Mouse (Mus musculus) spleen, adult 18-20 months (tissue): ENCODE measurements around the gene Crip1.
A peak's percentile ranks its signal among the peaks of the same experiment; 100 is the strongest.

Source experiments
- DNase-seq, 2 experiments: peaks; one replicate each; pipeline ENCODE4 v3.0.0; 2022; ENCODE audit warnings: mixed read lengths in 2 of 2

Crip1 gene

DNA sequence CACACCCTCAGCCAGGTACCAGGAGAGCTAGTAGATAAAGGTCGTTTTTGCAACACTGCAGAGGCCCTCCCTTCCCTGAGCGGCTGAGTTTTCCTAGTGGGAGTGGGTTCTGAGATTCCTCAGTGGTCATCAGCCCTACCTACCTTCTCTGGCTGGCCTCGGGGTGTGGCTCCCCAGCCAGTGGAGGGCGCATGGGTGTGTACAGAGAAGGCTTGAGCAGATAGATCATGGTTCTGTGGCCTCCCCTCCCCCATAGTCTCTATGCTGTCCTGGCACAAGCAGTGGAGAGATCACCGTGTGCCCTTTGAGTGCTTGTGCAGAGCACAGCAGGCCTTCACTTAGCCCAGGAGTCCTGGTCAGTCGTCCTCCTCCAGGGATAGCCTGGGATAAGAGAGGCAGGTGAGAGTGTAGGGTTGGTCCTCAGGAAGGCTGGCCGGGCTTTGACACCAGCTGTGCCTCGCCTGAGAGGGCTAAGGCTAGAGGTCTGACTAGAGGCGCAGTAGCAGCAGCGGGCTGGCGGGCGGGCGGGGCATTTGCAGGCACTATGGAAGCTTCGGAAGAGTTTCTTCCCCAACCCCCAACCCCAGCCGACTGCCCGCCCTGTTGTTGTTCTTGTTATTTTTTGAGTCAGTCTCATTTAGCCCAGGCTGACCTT is 2.4 kb downstream of the Crip1 start:
- peak in 1 of 2 experiments; percentile 62 for DNase-seq

DNA sequence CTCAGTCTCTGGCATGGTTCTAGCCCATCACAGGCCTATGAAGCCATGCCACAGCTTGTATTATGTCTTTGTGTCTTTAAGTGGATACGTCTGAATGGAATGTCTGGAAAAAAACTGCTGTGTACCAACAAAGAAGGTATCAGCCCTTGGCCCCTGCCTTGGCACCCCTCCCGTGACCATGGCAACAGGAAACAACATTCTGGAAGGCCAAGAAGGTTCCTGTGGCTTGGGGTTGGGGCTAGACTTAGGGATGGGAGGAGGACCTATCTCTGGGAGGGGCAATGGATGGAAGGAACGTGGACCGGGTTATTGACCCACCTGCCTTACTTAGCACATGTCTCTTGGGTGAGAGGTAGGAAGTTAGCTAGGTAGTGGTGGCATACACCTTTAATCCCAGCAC is 3.2 kb downstream of the Crip1 start:
- no peak for DNase-seq

DNA sequence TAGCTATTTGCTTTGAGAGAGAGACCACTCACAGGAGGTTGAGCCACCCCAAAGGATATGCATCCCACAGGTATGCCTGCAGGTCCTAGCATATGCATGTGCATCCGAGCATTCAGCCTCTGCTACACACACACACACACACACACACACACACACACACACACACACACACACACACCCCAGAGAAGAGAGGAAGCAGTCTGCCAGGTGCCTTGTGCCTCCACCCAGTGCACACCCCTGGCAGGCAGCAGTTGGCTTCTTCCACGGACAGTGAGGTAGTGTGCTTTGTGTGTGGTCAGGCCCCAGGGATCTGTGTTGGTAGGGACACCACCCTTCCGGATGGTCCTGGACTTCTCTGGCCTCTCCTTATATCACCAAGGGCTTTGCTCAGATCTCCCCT is 3.8 kb downstream of the Crip1 start:
- DNase-seq, result peak in 1 of 2 experiments; percentile 33

DNA sequence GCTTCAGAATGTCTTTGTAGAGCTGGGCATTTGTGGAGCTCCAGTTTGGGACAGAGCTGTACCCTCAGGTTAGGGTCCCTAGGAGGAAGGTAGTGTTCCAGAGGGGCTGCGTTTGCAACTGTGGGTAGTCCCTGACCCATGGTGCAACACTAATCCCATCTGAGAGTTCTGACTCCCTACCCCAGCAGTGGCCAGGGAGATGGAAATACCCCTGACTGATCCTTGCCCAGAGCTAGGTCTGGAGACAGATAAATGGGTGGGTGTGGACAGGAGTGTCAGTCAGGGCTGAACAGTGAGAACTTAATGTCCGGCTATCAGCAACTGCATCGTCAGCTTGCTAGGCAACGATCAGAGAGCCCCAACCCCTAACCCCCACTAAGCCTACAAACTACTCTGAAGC is 4.5 kb downstream of the Crip1 start:
- DNase-seq, result no peak

DNA sequence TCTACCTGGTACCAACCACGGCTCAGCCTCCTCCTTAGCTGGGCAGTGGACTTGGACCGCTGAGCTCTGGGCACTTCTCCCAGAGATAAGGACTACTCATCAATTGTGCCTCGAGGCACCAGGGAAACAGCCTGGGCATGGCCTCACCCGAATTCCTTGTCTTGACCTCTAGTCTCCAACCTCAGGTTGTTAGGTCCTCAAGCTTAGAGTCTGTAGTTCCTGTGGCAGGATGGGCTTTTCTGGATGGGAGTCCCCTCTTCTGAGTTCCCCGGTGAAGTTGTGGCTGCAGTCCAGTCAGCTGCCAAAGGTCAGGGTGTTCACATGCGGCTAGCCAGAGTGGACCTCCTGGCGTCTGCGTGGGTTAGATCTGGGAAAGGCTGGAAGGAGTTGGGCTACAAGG is 4.9 kb downstream of the Crip1 start:
- DNase-seq, result no peak

DNA sequence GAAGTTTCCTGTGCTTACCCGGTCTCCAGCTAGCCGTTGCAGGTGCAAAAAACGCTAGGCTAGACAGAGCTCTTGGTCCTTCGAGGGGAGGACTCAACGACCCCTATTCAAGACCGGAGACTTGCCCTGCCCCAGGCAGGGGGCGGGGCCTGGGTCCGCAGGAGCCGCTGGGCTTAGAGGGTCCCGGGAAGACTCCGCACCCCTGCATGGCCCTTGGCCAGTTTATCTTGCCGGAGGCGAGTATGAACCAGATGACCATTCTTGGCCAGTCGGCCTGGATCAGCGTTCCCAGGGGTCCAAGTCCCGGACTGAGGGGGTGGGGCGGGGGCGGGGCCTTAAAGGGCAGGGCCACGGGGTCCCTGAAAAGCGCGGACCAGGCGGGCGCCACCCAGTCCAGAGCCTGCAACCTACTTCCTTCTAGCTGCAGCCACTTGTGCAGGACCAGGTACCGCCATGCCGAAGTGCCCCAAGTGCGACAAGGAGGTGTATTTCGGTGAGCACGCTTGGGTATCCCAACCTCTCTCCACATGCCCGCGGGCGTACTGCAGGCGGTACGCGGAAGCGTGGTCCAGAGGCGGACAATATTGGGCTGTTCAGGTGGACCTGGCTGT is 5.7 kb downstream of the Crip1 start:
- DNase-seq, result peak; percentile 66 to 73

DNA sequence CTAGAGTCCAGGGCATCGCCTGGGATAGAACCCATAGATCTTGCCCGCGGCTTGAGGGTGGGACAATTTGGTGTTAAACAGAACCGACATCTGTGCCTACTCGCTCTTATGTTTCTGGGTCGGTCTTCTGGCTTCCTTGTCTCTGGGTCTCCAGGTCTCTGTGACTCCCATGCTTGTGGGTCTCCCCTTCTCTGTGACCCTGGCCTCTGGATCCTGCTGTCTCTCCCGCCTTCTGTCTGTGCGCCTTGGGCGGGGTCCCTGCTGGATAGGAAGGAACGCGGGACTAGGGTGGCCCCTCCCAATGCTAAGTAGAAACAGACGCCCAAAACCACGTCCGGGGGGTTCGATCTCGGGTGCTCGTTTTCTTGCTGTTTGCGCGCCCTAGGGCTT is 6.2 kb downstream of the Crip1 start:
- DNase-seq, result peak in 1 of 2 experiments; percentile 53

DNA sequence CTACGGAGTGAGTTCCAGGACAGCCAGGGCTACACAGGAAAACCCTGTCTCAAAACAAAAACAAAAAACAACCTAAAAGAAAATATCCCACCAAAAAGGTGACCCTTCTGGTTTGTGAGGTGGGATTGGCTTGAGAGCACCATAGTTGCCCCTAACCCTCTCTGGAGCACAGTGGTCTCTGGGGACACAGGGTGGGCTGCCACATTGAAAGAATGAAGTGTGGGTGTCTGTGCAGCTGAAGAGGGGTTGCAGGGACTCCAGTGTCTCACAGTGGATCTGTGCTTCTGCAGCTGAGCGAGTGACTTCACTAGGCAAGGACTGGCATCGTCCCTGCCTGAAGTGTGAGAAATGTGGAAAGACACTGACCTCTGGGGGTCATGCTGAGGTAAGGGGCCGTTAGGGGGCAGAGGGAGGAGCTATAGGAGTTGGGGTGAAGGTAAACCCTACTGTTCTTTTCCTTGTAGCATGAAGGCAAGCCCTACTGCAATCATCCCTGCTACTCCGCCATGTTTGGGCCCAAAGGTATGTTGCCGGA is 6.9 kb downstream of the Crip1 start:
- DNase-seq, result no peak

DNA sequence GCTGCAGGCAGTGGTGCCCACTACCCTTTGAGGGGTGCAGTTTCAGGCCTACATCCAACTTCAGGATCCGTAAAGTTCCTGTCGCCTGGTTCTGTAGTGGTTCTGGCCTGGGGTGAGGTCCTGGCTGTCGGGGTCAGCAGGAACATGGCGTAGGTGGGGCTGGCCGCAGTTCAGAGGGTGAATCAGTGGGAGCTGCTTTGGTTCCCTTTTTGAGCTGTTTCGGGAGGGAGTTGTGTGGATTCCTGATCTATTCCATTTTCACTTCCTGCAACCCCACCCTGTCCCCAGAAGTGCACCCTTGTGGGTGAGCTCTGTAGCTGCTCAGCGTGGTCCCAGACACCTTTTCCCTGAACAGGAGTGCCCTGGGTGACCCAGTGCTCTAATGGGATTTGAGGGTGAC is 7.9 kb downstream of the Crip1 start:
- no peak for DNase-seq

DNA sequence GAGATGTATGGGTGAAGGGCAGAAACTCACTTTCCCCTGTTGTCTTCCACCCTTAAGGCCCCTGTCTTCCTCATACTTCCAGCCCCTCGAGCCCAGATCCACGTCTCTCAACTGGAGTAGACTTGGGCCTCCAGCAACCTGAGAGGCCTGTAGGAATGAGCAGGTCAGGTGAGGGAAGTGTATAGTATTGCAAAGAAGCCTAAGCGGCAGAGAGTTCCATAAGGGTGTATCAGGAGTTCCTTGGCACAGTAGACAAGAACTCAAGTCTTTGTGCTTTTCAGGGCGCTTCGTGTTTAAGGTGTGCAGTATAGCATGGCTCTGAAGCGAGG is 8.6 kb downstream of the Crip1 start:
- no peak for DNase-seq

DNA sequence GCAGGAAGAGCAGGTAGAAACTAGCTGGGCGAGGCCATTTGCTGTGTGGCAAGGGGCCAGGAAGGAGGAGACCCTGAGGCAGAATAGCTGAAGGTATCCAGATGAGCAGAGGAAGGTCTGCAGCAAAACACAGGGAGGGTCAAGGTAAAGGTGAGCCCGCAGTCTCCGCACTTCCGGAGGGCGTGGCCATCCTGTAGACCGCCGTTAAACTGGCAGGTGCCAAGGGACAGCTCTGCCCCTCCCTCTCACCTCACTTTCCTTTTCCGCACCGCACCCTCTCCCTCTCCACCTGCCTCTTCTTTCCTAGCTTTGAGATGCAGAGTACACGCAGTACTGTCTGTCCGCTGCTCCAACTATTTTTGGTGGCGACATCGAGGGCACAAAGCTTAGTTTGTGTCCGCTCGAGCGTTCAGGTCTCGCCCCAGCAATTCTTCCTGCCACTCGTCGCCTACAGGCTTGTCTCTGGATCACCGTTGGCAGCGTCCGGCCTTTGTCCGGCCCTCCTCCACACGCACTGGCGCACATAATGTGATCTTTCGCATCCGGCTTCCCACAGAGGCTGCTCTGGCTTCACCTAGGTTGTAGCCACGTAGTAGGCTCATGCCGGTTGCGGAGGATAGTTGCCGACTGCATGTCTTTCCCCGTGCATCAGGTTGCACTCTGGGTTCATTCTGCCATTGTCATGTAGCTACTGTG is 9.1 kb downstream of the Crip1 start:
- DNase-seq, result peak; percentile 61 to 62

DNA sequence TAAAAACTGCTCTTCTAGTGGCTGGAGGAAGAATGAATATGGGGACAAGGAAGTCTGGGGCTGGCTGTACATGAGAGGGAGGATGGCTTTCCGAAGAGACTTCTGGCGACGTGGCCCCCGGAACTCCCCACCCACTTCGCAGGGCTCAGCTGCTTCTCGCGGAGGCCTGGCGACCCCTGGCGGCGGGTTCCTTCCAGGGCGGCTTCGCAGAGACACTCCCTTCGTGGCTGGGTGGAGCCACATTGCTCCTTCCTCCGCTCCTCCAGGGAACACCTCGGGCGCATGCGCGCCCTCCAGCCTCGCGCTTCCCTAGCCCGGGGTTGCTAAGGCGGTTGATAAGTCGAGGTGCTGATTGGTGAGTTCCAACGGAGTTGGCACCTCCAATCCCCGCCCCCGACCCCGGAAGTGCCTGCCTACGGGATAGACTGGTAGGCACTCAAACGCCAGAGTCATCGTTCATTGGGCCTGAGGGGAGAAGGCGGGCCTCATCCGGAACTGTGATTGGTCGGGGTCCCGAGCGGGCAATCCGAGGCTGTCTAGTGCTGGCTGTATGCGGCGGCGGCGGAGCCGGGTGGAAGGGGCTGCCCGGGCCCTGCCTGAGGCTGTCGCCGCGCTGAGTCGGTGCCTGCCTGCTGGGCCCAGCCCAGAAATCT is 9.9 kb downstream of the Crip1 start, which contains the start of gene Tedc1:
Tedc1 (plus strand) TSS at position 535 of the 653 bp plus-strand sequence.
- peak; percentile 99 for DNase-seq

DNA sequence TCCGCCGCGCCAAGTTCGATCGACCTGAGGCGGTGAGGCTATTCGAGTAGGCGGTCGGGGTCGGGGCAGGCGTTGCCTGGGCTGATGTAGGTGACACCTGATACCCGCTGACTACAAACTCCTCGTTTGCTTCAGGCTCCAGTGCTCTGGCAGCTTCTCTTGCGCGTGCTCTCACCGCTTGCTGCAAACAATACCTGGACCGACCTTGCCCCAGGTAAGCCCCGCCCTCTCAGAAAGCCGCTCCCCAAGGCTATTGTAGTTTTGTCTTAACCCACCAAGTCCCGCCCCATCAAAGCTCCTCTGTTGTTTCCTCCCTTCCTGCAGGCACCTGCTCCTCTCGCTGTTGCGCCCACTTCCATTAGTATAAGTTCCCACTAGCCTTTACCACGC is 10.4 kb downstream of the Crip1 start:
- no peak for DNase-seq

DNA sequence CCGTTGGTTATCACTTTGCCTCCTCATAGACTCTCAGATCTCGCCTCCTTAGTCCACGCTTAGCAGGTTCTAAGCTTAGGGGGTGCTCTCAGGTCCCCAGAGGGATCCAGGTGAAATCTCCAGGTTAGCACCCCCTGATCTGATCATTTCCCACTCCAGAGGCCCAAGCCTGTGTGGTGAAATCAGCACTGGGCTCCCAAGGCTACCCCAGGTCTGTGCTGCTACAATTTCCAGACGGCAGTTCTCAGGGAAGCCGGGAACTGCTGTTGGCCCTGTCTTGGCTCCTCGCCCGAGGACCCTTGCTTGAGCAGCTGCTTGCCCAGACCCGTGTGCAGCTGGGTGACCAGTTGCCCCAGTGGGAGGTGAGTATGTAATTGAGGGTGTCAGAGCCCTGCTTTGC is 10.9 kb downstream of the Crip1 start:
- no peak for DNase-seq

DNA sequence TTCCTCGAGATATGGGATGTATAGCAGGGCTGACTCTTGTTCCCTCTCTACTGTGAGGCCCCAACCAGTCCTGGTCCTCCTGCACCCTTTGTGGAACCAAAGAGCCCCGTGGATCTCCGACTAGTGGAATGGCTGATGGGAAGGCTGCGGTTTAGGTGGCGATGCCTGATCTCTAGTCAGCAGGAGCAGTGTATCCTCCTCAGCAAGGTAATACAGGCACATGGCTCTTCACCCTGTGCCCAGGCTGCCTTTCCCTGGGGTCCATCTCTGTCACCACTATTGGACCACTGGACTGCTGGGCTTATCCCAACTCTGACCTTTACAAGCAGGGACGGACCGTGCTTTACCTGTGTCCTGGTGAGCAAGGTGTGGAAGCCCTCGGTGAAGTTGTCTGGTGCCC is 11.4 kb downstream of the Crip1 start:
- no peak for DNase-seq

DNA sequence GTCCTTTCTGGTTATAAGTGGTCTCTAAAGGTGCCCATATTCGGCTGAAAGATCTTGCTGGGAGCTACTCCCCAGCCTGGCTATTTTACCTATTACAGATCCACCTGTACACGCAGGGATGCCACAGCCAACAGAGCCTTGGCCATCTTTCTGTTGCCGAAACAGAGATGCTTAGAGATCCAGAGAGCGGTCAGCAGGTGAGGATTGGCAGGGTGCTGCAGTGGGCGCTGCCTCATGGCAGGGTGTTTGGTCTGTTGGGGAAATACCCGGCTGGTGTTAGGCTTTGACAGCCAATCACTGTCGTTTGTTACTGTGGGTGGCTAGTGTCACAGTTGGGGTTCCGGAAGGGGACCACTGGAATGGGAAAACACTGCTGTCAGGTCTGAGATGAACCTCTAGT is 11.9 kb downstream of the Crip1 start:
- no peak for DNase-seq

DNA sequence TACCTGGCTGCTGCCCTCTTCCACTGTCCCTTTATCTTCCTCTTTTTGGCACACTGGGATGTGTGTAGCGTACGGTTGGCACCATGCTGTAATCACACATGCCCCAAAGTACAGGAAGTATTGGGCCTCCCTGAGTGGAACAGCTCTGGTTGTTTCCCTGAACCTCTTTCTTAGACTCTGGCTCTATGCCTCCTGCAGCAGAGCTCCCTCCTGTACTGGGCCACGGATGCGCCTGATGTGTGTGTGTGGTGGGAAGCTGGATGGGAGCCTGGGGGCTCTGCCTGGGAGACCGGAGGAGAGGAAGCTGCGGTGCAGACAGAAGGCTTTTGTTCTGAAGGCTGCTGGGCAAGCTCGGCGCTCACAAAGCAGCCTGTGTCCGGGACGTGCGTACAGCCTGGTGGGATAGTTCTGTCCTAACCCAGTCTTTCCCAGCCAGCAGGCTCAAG is 17.5 kb downstream of the Crip1 start:
- no peak for DNase-seq

DNA sequence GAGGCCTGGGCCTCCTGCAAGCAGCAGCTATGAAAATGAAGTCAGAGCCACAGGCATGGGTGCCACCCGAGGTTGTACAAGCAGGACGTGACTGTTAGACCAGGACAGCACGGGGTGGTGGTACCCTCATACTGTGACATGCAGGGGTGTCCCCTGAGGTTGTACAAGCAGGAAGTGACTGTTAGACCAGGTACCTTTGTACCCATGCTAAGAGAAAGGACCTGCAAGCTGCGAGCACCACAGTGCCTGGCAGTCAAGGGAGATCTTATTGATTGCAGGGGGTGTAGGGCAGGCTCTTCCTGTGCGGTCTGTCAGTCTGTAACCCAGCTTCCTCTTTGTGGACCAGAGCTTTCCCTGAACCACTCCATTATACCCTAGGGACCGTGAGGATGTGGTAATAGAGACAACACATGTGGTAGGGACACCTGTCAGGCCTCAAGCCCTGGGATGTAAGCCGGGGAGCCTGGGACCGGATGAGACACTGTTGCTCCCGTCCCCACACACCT is 22.0 kb downstream of the Crip1 start:
- DNase-seq, result peak; percentile 61 to 66

DNA sequence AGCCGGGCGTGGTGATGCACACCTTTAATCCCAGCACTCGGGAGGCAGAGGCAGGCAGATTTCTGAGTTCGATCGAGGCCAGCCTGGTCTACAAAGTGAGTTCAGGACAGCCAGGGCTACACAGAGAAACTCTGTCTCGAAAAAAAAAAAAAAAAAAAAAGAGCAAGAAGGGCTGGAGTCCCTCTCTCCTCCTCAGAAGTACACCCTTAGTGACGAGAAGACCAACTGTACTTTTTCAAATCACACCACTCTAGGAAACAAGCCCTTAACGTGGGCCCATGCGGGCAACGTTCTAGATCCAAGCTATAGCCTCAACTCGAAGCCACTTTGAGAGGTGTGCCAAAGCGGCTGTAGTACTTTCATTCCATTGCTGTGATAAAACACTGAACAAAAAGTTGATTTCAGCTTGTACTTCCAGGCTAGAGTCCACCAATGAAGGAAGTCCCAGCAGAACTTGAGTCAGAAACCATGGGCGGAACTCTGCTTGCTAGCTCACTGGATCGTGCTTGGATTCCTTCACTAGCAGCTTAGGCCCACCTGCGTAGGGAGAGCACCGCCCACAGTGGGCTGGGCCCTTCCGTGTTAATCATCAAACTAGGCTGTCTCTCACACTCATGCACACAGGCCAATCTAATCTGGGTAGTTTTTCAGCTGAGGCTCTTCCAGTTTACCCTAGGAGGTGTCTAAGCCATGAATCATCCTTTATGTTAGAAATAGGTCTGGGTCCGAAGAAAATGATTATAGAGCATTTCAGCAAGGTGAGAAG is 31.0 kb downstream of the Crip1 start:
- no peak for DNase-seq

DNA sequence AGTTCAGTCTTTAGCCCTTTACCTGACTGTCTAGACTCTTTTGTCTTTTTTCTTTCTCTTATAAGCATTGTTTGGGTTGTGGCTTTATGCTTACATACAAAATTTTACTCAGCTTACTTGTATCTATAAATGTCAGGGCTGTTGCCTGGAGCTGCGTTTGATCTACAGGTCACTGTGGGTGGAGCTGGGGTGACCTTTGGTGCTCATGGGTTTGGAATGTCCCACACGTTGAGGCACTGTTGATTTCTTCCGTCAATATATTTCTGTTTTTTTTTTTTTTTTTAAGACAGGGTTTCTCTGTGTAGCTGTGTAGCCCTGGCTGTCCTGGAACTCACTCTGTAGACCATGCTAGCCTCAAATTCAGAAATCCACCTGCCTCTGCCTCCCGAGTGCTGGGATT is 34.9 kb downstream of the Crip1 start:
- no peak for DNase-seq

DNA sequence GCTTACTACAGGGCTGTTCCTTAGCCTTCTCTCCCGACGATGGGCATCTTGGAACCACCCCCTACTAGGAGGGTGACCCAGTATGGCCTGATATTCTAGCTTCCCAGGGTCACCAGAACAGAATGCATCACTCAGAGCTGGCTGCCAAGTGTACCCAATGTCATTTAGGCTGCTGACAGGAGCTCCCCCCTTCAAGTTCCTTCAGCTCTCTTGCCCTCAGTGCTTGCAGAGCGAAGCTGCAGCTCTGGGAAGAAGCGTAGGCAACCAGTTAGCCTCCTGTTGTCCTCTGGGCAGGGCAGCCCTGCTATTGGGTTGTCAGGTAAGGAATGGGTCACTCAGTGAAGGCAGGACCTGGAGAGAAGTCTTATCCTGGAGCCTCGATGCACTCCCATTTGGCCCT is 38.8 kb downstream of the Crip1 start:
- no peak for DNase-seq

DNA sequence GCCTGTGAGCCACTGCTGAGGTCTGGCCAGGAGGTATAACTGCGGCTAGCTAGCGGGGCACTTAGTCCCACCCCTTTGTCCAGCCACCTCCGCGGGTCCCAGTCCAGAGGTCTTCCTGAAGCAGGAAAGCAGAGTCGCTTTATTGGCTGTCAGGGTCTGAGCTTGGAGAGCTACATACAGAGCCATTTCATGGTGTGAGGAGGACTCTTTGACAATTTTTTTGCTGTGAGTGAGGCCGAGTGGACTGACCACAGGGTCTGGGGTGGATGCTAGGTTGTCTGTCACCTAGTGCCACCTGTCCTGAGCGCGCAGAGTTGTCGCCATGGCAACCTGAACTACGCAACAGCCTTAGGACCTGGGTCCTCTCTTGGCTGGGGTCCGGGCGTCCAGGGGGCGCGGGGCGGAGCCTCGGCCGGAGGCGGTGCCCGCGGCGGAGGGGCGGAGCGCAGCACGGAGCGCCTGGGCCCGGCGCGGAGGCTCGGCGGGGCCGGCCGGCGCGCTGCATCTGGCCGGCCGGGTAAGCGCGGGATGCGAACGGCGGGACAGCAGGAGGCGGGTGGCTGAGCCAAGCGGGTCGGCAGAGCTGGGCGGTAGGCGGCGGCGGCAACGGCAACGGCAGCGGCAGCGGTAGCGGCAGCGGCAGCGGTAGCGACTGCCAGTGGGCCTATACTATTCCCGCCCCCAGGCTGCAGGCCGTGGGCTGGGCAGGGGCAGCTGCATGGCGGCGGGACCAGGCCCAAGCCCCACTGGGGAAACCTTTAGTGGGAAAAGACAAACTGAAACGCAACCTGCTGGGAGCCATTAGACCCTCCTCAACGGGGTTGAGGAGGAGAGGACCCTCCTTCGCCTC is 39.6 kb downstream of the Crip1 start, which contains the start of gene Tmem121:
Tmem121 (plus strand) TSS at position 489 of the 850 bp plus-strand sequence.
- DNase-seq, result no peak
